Mouse (Mus musculus) midbrain, postnatal 0 days (tissue): ENCODE measurements at regions not wholly inside any gene's neighbourhood (a gene's known extent, or its start where the extent isn't known, plus 50 kb on each side); places are given as distances from the start of the nearest gene placed in this dataset.

Experiments
- ATAC-seq: fragments of 200-750 bp; cut with Nextera tagmentation; 2 replicates; pipeline ENCODE4 v1.8.0; 2017; ENCODE audit warnings: moderate number of reproducible peaks, mild to moderate bottlenecking, moderate TSS enrichment, moderate library complexity; ENCODE audit not compliant: low FRiP score
- DNase-seq: peaks from one replicate; pipeline ENCODE4 v3.0.0-alpha.2; 2015; ENCODE audit warnings: low spot score
- H3K27ac ChIP-seq: fragments of 300-500 bp; sonication (generic); 2 replicates; pipeline ENCODE4 v1.5.1; 2014; ENCODE audit warnings: low read depth, mild to moderate bottlenecking, low read length, mixed read lengths
- H3K27me3 ChIP-seq: fragments of 300-500 bp; sonication (generic); 2 replicates; pipeline ENCODE4 v1.6.1; 2014; ENCODE audit warnings: low read length, control low read depth, mixed read lengths; ENCODE audit not compliant: insufficient read depth
- H3K36me3 ChIP-seq: fragments of 300-500 bp; sonication (generic); 2 replicates; pipeline ENCODE4 v1.6.1; 2014; ENCODE audit warnings: low read length, control low read depth, mixed read lengths; ENCODE audit not compliant: insufficient read depth
- H3K4me1 ChIP-seq: fragments of 300-500 bp; sonication (generic); 2 replicates; pipeline ENCODE4 v1.6.1; 2014; ENCODE audit warnings: mild to moderate bottlenecking, control low read depth, antibody characterized with exemption, low read length, mixed read lengths; ENCODE audit not compliant: insufficient read depth
- H3K4me2 ChIP-seq: fragments of 300-500 bp; sonication (generic); 2 replicates; pipeline ENCODE4 v1.6.1; 2014; ENCODE audit warnings: low read depth, mild to moderate bottlenecking, low read length, mixed read lengths; ENCODE audit not compliant: poor library complexity, severe bottlenecking
- H3K4me3 ChIP-seq: fragments of 300-500 bp; sonication (generic); 2 replicates; pipeline ENCODE4 v1.5.1; 2014; ENCODE audit warnings: low read depth, mild to moderate bottlenecking, low read length, moderate library complexity
- H3K9ac ChIP-seq: fragments of 300-500 bp; sonication (generic); replicated peaks from 2 replicates; pipeline ENCODE4 v1.6.1; 2014; ENCODE audit warnings: mild to moderate bottlenecking, low read length, moderate library complexity, mixed read lengths; ENCODE audit not compliant: poor library complexity, severe bottlenecking
- H3K9me3 ChIP-seq: fragments of 300-500 bp; sonication (generic); 2 replicates; pipeline ENCODE4 v1.6.1; 2016; ENCODE audit warnings: low read length, control low read depth
- CTCF ChIP-seq: IDR thresholded peaks from 2 replicates; pipeline ENCODE4 v1.5.1; 2016; ENCODE audit warnings: antibody characterized with exemption, mild to moderate bottlenecking
- WGBS: fragments of 180-500 bp; shearing (Covaris S2); extraction: QIAGEN DNeasy Blood & Tissue Kit; methylation state at CpG from one replicate; pipeline ENCODE4 v1.1.7; 2014; 5-methylcytosine and 5-hydroxymethylcytosine counted together

DNA sequence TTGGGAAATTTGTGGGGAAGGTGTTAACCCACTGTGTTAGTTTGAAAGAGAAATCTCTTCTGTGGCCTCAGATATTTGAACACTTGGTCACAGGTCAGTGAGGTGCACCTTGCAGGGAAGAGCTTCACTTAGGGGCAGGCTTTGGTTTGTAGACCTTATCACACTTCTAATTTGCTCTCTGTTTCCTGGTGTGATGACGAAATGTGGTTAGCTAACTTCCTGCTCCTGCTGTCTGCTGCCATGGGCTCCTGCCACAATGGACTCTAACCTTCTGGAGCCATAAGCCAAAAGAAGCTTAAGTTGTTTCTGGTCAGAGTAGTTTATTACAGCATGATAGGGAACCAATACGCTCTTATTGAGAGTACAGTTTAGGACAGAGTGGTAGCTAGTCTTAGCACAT, 174.8 kb upstream of the Lcorl start:
- Histone ChIP-seq H3K4me3 (no peak overlapping the region), H3K36me3 (no peaks in the 10 kb centered on the region), H3K27me3 (no peaks in the 10 kb centered on the region), H3K27ac (no peak overlapping the region), H3K4me1 (no peaks in the 10 kb centered on the region), H3K4me2 (no peak overlapping the region), H3K9me3 (no peaks in the 10 kb centered on the region), H3K9ac (no peak overlapping the region)
- no peak for TF ChIP-seq CTCF
- ATAC-seq (no peak), DNase-seq (no peak)
- WGBS, result 89% methylated on average over 2 of the region's 2 CpGs

DNA sequence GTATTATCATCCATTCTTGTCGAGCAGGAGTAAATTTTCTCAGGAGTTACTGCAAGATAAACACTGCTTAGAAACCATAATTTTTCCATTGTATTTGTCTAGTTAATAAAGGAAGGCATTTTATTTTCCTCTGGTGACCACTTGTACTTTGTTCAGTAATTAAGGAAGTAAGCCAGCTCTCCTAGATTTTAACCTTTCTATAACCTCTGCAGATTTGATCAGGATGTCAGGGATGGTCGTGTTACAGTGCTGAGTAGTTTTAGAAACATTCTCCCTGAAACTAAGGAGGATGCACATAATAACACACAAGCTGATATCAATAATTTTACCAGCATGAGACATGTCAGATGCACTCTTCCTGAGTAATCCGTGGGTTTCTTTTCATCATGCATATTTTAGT, 166.7 kb upstream of the Lcorl start:
- H3K4me1 ChIP-seq, result no peaks in the 10 kb centered on the region
- no peak overlapping the region for H3K27ac ChIP-seq
- no peak for DNase-seq
- no peaks in the 10 kb centered on the region for H3K36me3 ChIP-seq
- WGBS, result 44% methylated on average over 3 of the region's 3 CpGs
- TF ChIP-seq CTCF, result no peak
- ATAC-seq, result no peak
- H3K4me2 ChIP-seq, result no peak overlapping the region
- H3K4me3 ChIP-seq, result no peak overlapping the region
- H3K27me3 ChIP-seq, result no peaks in the 10 kb centered on the region
- H3K9ac ChIP-seq, result no peak overlapping the region
- no peaks in the 10 kb centered on the region for H3K9me3 ChIP-seq

DNA sequence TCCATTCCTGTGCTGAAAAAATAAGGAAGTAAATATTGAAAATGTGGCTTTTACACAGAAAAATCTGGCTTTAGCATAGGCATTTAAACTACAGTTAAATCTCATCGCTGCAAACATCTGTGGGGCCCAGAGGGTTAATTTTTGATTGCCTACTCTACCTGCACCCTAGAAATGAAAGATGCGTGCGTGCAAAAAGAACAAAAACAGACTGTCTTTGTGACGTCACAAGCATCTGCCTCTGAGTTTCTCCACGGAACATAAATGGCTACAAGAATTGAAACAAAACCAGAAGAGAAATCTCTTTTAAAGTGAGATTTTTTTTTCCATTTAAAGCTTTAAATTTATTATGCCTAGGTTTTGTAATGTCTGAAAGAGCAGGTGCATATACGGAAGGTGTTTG, 166.0 kb upstream of the Lcorl start:
- H3K4me3 ChIP-seq, result no peak overlapping the region
- no peak for TF ChIP-seq CTCF
- WGBS, result 37% methylated on average over 6 of the region's 6 CpGs
- H3K27me3 ChIP-seq, result no peaks in the 10 kb centered on the region
- peak overlapping the region; percentile 15; the same call in 1 of the 2 replicates for H3K4me2 ChIP-seq
- H3K27ac ChIP-seq, result no peak overlapping the region
- no peaks in the 10 kb centered on the region for H3K4me1 ChIP-seq
- peak; percentile 29 for DNase-seq
- no peak for ATAC-seq
- H3K9me3 ChIP-seq, result no peaks in the 10 kb centered on the region
- H3K9ac ChIP-seq, result no peak overlapping the region
- no peaks in the 10 kb centered on the region for H3K36me3 ChIP-seq

DNA sequence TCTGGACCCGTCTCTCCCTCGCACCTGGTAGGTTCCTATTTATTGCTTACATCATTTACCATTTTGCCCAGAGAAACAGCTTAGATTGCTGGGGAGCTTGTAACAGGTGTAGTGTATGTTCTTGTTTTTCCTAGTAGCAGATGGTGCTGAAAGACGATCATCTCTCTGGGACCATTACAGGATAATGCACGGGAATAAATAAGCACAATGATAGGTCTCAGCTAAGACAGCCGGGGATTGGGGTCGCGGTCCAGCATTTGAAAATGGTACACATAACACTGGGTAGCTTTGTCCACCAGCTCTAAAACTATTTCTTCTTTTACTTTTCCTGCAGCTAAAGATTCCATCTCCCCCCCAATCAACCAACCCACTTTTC, 164.6 kb upstream of the Lcorl start:
- DNase-seq (no peak), ATAC-seq (no peak)
- H3K9ac ChIP-seq, result no peak overlapping the region
- WGBS, result 72% methylated on average over 7 of the region's 7 CpGs
- no peak for TF ChIP-seq CTCF
- no peak overlapping the region for H3K27ac ChIP-seq
- H3K4me3 ChIP-seq, result no peak overlapping the region
- no peaks in the 10 kb centered on the region for H3K4me1 ChIP-seq
- H3K9me3 ChIP-seq, result no peaks in the 10 kb centered on the region
- no peaks in the 10 kb centered on the region for H3K36me3 ChIP-seq
- H3K4me2 ChIP-seq, result no peak overlapping the region
- no peaks in the 10 kb centered on the region for H3K27me3 ChIP-seq

DNA sequence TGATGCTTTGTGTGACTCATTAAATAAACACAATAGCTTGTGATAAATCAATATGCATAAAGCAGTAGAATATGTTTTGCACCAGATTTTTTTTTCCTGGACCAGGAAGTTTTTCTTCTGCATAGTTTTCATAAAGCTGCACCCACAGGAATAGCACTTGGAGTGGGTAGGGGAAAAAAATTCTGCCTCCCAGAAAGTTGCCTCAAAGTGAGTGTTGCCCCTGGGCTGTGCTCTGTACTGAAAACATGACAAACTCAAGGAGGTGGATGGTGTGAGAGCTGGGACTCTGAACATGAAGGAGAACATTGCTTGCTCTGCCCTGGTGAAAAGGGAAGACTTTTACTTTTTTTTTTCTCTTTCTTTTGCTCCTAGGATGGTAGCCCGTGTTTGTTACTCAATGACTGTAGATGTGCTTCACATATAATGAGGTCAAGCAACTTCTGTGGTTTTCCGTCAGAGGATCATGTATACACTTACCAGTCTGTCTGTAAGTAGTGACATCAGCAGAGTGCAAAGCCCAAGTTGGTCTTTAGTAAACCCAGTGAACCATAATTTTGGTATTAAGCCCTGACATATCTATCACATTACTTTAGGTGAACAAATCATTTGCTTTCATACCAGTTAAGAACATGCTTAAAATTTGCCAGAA, 164.1 kb upstream of the Lcorl start:
- Histone ChIP-seq H3K9me3 (no peaks in the 10 kb centered on the region), H3K36me3 (no peaks in the 10 kb centered on the region), H3K4me2 (no peak overlapping the region), H3K4me1 (no peaks in the 10 kb centered on the region), H3K27me3 (no peaks in the 10 kb centered on the region), H3K9ac (no peak overlapping the region), H3K27ac (no peak overlapping the region), H3K4me3 (no peak overlapping the region)
- TF ChIP-seq CTCF, result no peak
- ATAC-seq (no peak), DNase-seq (no peak)
- WGBS, result 73% methylated on average over 2 of the region's 2 CpGs

DNA sequence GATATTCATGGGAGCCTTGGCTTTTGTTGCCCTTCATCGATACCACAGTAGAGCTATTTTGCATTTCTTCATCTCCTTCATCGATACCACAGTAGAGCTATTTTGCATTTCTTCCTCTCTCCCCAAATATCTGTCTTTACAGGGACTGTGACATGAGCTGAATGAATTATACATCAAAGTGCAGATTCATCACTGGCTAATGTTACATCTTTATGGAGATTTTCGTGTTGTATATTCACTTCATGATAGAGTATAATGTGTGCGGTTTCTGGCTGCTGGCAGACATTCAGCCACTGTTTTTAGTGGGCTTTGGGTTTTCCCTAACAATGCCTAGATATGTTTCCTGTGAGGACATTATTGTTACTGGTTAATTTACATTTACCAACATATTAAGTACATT, 162.8 kb upstream of the Lcorl start:
- no peak overlapping the region for H3K4me3 ChIP-seq
- ATAC-seq, result no peak
- H3K4me2 ChIP-seq, result no peak overlapping the region
- H3K27ac ChIP-seq, result no peak overlapping the region; the same call in 1 of the 2 replicates
- no peak for DNase-seq
- no peaks in the 10 kb centered on the region for H3K4me1 ChIP-seq
- H3K9ac ChIP-seq, result no peak overlapping the region
- no peaks in the 10 kb centered on the region for H3K27me3 ChIP-seq
- WGBS, result 53% methylated on average over 4 of the region's 4 CpGs
- no peaks in the 10 kb centered on the region for H3K9me3 ChIP-seq
- no peaks in the 10 kb centered on the region for H3K36me3 ChIP-seq
- no peak for TF ChIP-seq CTCF
